Mouse (Mus musculus): ENCODE measurements around the gene Tapt1. TPM values are rescaled to one million over a fixed set of nuclear protein-coding genes. Genes with fewer than 3 reads are reported as not detected.

Gene Tapt1
- total and polyA plus RNA-seq, 2 experiments from 2014 or later, result 15.7 to 36.4 TPM

- no peaks in the 10 kb centered on the region for H3K4me1 ChIP-seq (ENCODE audit: control insufficient read depth, insufficient read depth)
- DNase-seq (ENCODE audit: low spot score) (no peak), ATAC-seq (ENCODE audit: insufficient read depth, low read depth) (no peak)
- no peak overlapping the region for H3K4me3 ChIP-seq (ENCODE audit: low read depth, low read length)
- no peak overlapping the region for H3K9ac ChIP-seq (replicated peaks; ENCODE audit: low read depth, low read length)
- 83% methylated on average over 3 of the region's 3 CpGs for WGBS
- H3K36me3 ChIP-seq (replicated peaks; ENCODE audit: control insufficient read depth, insufficient read depth, low read length), result no peaks in the 10 kb centered on the region
- H3K27ac ChIP-seq (ENCODE audit: low read depth), result no peak overlapping the region
- H3K4me2 ChIP-seq (ENCODE audit: low read depth, low read length), result no peak overlapping the region
- H3K27me3 ChIP-seq (ENCODE audit: control insufficient read depth, insufficient read depth, low read length), result no peaks in the 10 kb centered on the region
- TF ChIP-seq CTCF (IDR thresholded peaks at IDR 0.05; ENCODE audit: low read depth) (no peak), EP300 (IDR thresholded peaks at IDR 0.05; ENCODE audit: low read depth) (no peak)
- no peaks in the 10 kb centered on the region for H3K9me3 ChIP-seq (replicated peaks; ENCODE audit: control insufficient read depth, low read length)
These were observed 7.5 kb upstream of the Tapt1 start for GRCm38 (mm10) chr5:44233933-44234332.

- no peaks in the 10 kb centered on the region for H3K27me3 ChIP-seq (ENCODE audit: control insufficient read depth, insufficient read depth, low read length)
- TF ChIP-seq EP300 (IDR thresholded peaks at IDR 0.05; ENCODE audit: low read depth) (no peak), CTCF (IDR thresholded peaks at IDR 0.05; ENCODE audit: low read depth) (no peak)
- H3K27ac ChIP-seq (ENCODE audit: low read depth), result no peak overlapping the region
- H3K4me1 ChIP-seq (ENCODE audit: control insufficient read depth, insufficient read depth), result peaks cover 5% of the 10 kb centered on the region
- ATAC-seq (ENCODE audit: insufficient read depth, low read depth) (no peak), DNase-seq (ENCODE audit: low spot score) (no peak)
- 64% methylated on average over 4 of the region's 4 CpGs for WGBS
- H3K36me3 ChIP-seq (replicated peaks; ENCODE audit: control insufficient read depth, insufficient read depth, low read length), result no peaks in the 10 kb centered on the region
- H3K4me2 ChIP-seq (ENCODE audit: low read depth, low read length), result no peak overlapping the region
- H3K9me3 ChIP-seq (replicated peaks; ENCODE audit: control insufficient read depth, low read length), result no peaks in the 10 kb centered on the region
- H3K9ac ChIP-seq (replicated peaks; ENCODE audit: low read depth, low read length), result no peak overlapping the region
- no peak overlapping the region for H3K4me3 ChIP-seq (ENCODE audit: low read depth, low read length)
These were observed 2.3 kb upstream of the Tapt1 start for GRCm38 (mm10) chr5:44228756-44229155.

GRCm38 (mm10) chr5:44228323-44228722 lies 1.9 kb upstream of the Tapt1 start:
- WGBS, result 85% methylated on average over 1 of the region's 1 CpGs
- Histone ChIP-seq H3K27ac (ENCODE audit: low read depth) (no peak overlapping the region), H3K9me3 (replicated peaks; ENCODE audit: control insufficient read depth, low read length) (no peaks in the 10 kb centered on the region), H3K4me3 (ENCODE audit: low read depth, low read length) (no peak overlapping the region), H3K27me3 (ENCODE audit: control insufficient read depth, insufficient read depth, low read length) (no peaks in the 10 kb centered on the region), H3K4me2 (ENCODE audit: low read depth, low read length) (no peak overlapping the region), H3K4me1 (ENCODE audit: control insufficient read depth, insufficient read depth) (peaks cover 9% of the 10 kb centered on the region), H3K36me3 (replicated peaks; ENCODE audit: control insufficient read depth, insufficient read depth, low read length) (no peaks in the 10 kb centered on the region), H3K9ac (replicated peaks; ENCODE audit: low read depth, low read length) (no peak overlapping the region)
- no peak for TF ChIP-seq EP300 (IDR thresholded peaks at IDR 0.05; ENCODE audit: low read depth)
- TF ChIP-seq CTCF (IDR thresholded peaks at IDR 0.05; ENCODE audit: low read depth), result no peak
- no peak for DNase-seq (ENCODE audit: low spot score)
- no peak for ATAC-seq (ENCODE audit: insufficient read depth, low read depth)

GRCm38 (mm10) chr5:44227462-44227840 lies 1.0 kb upstream of the Tapt1 start:
- Histone ChIP-seq H3K9me3 (replicated peaks; ENCODE audit: control insufficient read depth, low read length) (no peaks in the 10 kb centered on the region), H3K27me3 (ENCODE audit: control insufficient read depth, insufficient read depth, low read length) (no peaks in the 10 kb centered on the region), H3K27ac (ENCODE audit: low read depth) (peak overlapping the region; percentile 98), H3K4me3 (ENCODE audit: low read depth, low read length) (peak overlapping the region; percentile 97), H3K36me3 (replicated peaks; ENCODE audit: control insufficient read depth, insufficient read depth, low read length) (no peaks in the 10 kb centered on the region), H3K4me1 (ENCODE audit: control insufficient read depth, insufficient read depth) (peaks cover 17% of the 10 kb centered on the region), H3K9ac (replicated peaks; ENCODE audit: low read depth, low read length) (peak overlapping the region; percentile 99), H3K4me2 (ENCODE audit: low read depth, low read length) (peak overlapping the region; percentile 70)
- DNase-seq (ENCODE audit: low spot score) (no peak), ATAC-seq (ENCODE audit: insufficient read depth, low read depth) (no peak)
- WGBS, result 11% methylated on average over 6 of the region's 6 CpGs
- TF ChIP-seq EP300 (IDR thresholded peaks at IDR 0.05; ENCODE audit: low read depth) (no peak), CTCF (IDR thresholded peaks at IDR 0.05; ENCODE audit: low read depth) (no peak)

GRCm38 (mm10) chr5:44225911-44226520 lies 410 bp downstream of the Tapt1 start:
- Histone ChIP-seq H3K36me3 (replicated peaks; ENCODE audit: control insufficient read depth, insufficient read depth, low read length) (no peaks in the 10 kb centered on the region), H3K4me2 (ENCODE audit: low read depth, low read length) (peak overlapping the region; percentile 70), H3K9ac (replicated peaks; ENCODE audit: low read depth, low read length) (peak overlapping the region; percentile 99), H3K27ac (ENCODE audit: low read depth) (peak overlapping the region; percentile 98), H3K27me3 (ENCODE audit: control insufficient read depth, insufficient read depth, low read length) (no peaks in the 10 kb centered on the region), H3K9me3 (replicated peaks; ENCODE audit: control insufficient read depth, low read length) (no peaks in the 10 kb centered on the region), H3K4me1 (ENCODE audit: control insufficient read depth, insufficient read depth) (peaks cover 17% of the 10 kb centered on the region), H3K4me3 (ENCODE audit: low read depth, low read length) (peak overlapping the region; percentile 97)
- WGBS, result under 1% methylated on average over 65 of the region's 72 CpGs
- ATAC-seq (ENCODE audit: insufficient read depth, low read depth) (peak; percentile 48), DNase-seq (ENCODE audit: low spot score) (no peak)
- TF ChIP-seq CTCF (IDR thresholded peaks at IDR 0.05; ENCODE audit: low read depth) (no peak), EP300 (IDR thresholded peaks at IDR 0.05; ENCODE audit: low read depth) (no peak)
